Mouse (Mus musculus) CD4-positive, CD25-positive, alpha-beta regulatory T cell, adult 4 months (primary cell): Measurements from ENCODE around the gene Limk2. TPM values are rescaled to one million over a fixed set of nuclear protein-coding genes. Genes with fewer than 3 reads are reported as not detected.

ENCODE experiments used
- ATAC-seq: one replicate; pipeline ENCODE4 v1.8.0; 2017
- polyA plus RNA-seq, 2 experiments: library from polyadenylated mRNA; unstranded; fragments of 100-300 nt; shearing (Covaris generic); gene quantifications; one replicate each; pipeline ENCODE4 v1.2.1; 2017

The Limk2 gene
- polyA plus RNA-seq, 2 experiments from 2014 or later = 70.9 to 98.5 TPM

GRCm38 (mm10) chr11:3296056-3296455 is 112.9 kb downstream of the Limk2 start:
- no peak for ATAC-seq

- no peak for ATAC-seq
Measured at GRCm38 (mm10) chr11:3294641-3295040, 114.3 kb downstream of the Limk2 start.

Other genes with a start within 250 kb of the Limk2 start
- gene Sfi1, start 215.7 kb downstream of the Limk2 start, polyA plus RNA-seq = 10 to 100 TPM; 31.5 to 46.1 TPM
- gene Eif4enif1, start 206.8 kb downstream of the Limk2 start, polyA plus RNA-seq = 10 to 100 TPM; 54.0 to 72.4 TPM
- 100 to 1,000 TPM; 175 to 190 TPM for gene Drg1, start 142.8 kb downstream of the Limk2 start, polyA plus RNA-seq
- 10 to 100 TPM; 14.2 to 17.7 TPM for gene Patz1, start 120.3 kb downstream of the Limk2 start, polyA plus RNA-seq
- 10 to 100 TPM; 54.8 to 78.5 TPM for gene Pik3ip1, start 78.8 kb downstream of the Limk2 start, polyA plus RNA-seq
- 10 to 100 TPM; 26.6 to 29.4 TPM for gene Rnf185, start 43.2 kb upstream of the Limk2 start, polyA plus RNA-seq
- gene Pla2g3, start 79.1 kb upstream of the Limk2 start, polyA plus RNA-seq = under 1 TPM in 1 of 2 experiments, not detected in 1; 0.20 TPM
- under 1 TPM in 1 of 2 experiments, not detected in 1; 0.13 TPM for gene Inpp5j, start 95.6 kb upstream of the Limk2 start, polyA plus RNA-seq
- 1 to 10 TPM; 7.6 to 8.9 TPM for gene Selenom, start 105.5 kb upstream of the Limk2 start, polyA plus RNA-seq
- gene Smtn, start 131.4 kb upstream of the Limk2 start, polyA plus RNA-seq = under 1 TPM; 0.16 to 0.65 TPM
- gene Morc2a, start 240.0 kb upstream of the Limk2 start, polyA plus RNA-seq = 10 to 100 TPM in 1 of 2 experiments, 1 to 10 TPM in 1; 8.1 to 10.7 TPM